Mouse (Mus musculus): Measurements from ENCODE around the gene Slc4a4. TPM values are rescaled to one million over a fixed set of nuclear protein-coding genes. Genes with fewer than 3 reads are reported as not detected.

The Slc4a4 gene
- polyA plus RNA-seq, 1 experiment from 2014 or later: 1.6 TPM

DNA sequence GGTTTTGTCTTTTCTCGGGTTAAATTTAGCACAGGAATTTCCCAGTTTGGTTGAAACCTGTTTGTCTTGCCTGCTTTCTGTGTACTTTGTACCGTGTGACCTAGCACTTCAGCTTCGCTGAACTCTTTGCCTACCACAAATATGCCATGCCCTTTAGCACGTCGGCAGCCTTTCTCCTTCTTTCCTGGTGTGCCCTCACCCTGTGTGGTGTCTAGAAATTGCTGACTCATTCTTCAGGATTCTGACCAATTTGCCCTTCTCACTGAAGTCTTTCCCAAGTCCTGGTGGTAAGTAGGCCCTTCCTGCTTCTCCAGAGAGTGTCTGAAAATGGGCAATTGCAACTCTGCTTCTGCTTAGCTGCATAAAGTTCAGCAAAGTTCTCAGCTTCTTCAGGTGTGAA is 391.0 kb downstream of the Slc4a4 start:
- Histone ChIP-seq H3K9ac (ENCODE audit: low read depth, low read length) (no peak overlapping the region), H3K27ac (ENCODE audit: low read depth, low read length) (no peak overlapping the region), H3K4me2 (replicated peaks; ENCODE audit: low read depth, low read length) (no peak overlapping the region), H3K4me1 (replicated peaks; ENCODE audit: control insufficient read depth, insufficient read depth, low read length) (no peaks in the 10 kb centered on the region), H3K27me3 (ENCODE audit: control insufficient read depth, insufficient read depth, low read length) (no peaks in the 10 kb centered on the region), H3K36me3 (ENCODE audit: control insufficient read depth, insufficient read depth, low read length) (no peaks in the 10 kb centered on the region), H3K9me3 (ENCODE audit: control insufficient read depth, low read length) (no peaks in the 10 kb centered on the region), H3K4me3 (ENCODE audit: low read depth, low read length) (no peak overlapping the region)
- ATAC-seq (ENCODE audit: low FRiP score): no peak
- 84% methylated on average over 5 of the region's 5 CpGs for WGBS
- DNase-seq (ENCODE audit: low spot score): no peak

DNA sequence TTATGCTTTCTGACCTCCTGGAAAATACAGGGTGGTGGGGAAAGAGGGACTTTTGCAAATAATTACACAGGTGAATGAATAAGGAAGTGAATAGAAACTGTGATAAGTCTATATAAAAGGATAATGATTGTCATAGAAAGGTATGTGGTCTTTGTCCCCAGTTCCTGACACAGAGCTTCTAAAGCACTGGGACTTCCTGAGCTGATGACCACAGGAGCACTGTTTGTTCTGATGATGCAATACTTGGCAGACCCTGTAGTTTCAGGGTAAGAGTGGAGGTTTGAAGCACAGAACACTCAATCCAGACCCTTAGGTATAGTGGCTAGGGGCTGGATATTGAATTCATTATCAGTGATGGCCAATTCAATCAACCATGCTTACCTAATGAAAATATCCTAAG is 391.7 kb downstream of the Slc4a4 start:
- H3K4me2 ChIP-seq (replicated peaks; ENCODE audit: low read depth, low read length): no peak overlapping the region
- H3K27ac ChIP-seq (ENCODE audit: low read depth, low read length): no peak overlapping the region
- no peaks in the 10 kb centered on the region for H3K4me1 ChIP-seq (replicated peaks; ENCODE audit: control insufficient read depth, insufficient read depth, low read length)
- no peak for DNase-seq (ENCODE audit: low spot score)
- no peak for ATAC-seq (ENCODE audit: low FRiP score)
- no peaks in the 10 kb centered on the region for H3K27me3 ChIP-seq (ENCODE audit: control insufficient read depth, insufficient read depth, low read length)
- no peak overlapping the region for H3K4me3 ChIP-seq (ENCODE audit: low read depth, low read length)
- H3K36me3 ChIP-seq (ENCODE audit: control insufficient read depth, insufficient read depth, low read length): no peaks in the 10 kb centered on the region
- no peak overlapping the region for H3K9ac ChIP-seq (ENCODE audit: low read depth, low read length)
- no peaks in the 10 kb centered on the region for H3K9me3 ChIP-seq (ENCODE audit: control insufficient read depth, low read length)

DNA sequence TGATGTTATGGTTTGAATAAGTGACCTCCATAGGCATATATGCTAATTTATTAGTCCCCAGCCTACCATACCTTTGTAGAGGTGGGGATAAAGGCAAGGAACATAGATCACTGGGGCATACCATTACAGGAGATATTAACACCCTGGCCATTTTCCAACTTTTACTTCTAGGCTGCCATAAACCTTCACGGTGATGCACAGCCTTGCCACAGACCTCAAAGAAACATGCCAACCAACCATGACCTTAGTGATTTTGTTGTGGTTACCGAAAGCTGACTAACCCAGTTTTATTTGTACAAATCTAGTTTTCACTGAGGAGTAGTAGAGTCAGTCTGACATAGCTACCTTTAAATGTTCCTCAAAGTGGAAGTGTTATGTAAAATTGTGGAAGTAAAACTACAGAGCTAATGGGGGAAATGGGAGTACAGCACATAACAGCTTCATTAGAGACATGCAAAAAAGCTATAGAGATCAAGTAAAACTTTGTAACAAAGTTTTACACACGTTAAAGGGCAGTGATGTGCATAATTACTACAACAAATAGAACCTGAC is 393.8 kb downstream of the Slc4a4 start:
- 81% methylated on average over 3 of the region's 3 CpGs for WGBS
- Histone ChIP-seq H3K4me1 (replicated peaks; ENCODE audit: control insufficient read depth, insufficient read depth, low read length) (no peaks in the 10 kb centered on the region), H3K4me2 (replicated peaks; ENCODE audit: low read depth, low read length) (no peak overlapping the region), H3K27me3 (ENCODE audit: control insufficient read depth, insufficient read depth, low read length) (no peaks in the 10 kb centered on the region), H3K4me3 (ENCODE audit: low read depth, low read length) (no peak overlapping the region), H3K9ac (ENCODE audit: low read depth, low read length) (no peak overlapping the region), H3K27ac (ENCODE audit: low read depth, low read length) (no peak overlapping the region), H3K9me3 (ENCODE audit: control insufficient read depth, low read length) (no peaks in the 10 kb centered on the region), H3K36me3 (ENCODE audit: control insufficient read depth, insufficient read depth, low read length) (no peaks in the 10 kb centered on the region)
- no peak for DNase-seq (ENCODE audit: low spot score)
- ATAC-seq (ENCODE audit: low FRiP score): no peak

Other genes starting within 250 kb of the Slc4a4 start
- gene Grsf1, start 210.6 kb upstream of the Slc4a4 start, polyA plus RNA-seq (2014; fragmentation: Nextera tagmentation; extraction: Ambion mirVana): 96.5 and 111 TPM in 2 replicates
- 17.0 and 20.1 TPM in 2 replicates for gene Mob1b, start 166.0 kb upstream of the Slc4a4 start, polyA plus RNA-seq (2014; fragmentation: Nextera tagmentation; extraction: Ambion mirVana)
- gene Dck, start 121.8 kb upstream of the Slc4a4 start, polyA plus RNA-seq (2014; fragmentation: Nextera tagmentation; extraction: Ambion mirVana): 107 and 121 TPM in 2 replicates